Mouse (Mus musculus) neural tube, embryonic 12.5 days (tissue): ENCODE data around the gene Paxx. TPM values are rescaled to one million over a fixed set of nuclear protein-coding genes. Genes with fewer than 3 reads are reported as not detected.

Experiments
- ATAC-seq: fragments of 200-750 bp; cut with Nextera tagmentation; 2 replicates; pipeline ENCODE4 v1.8.0; 2017; ENCODE audit warnings: low read depth, mild to moderate bottlenecking, moderate TSS enrichment, moderate library complexity; ENCODE audit not compliant: low FRiP score
- H3K27ac ChIP-seq: fragments of 300-500 bp; sonication (generic); 2 replicates; pipeline ENCODE4 v1.5.1; 2016
- H3K27me3 ChIP-seq: fragments of 300-500 bp; sonication (generic); replicated peaks from 2 replicates; pipeline ENCODE4 v1.6.1; 2016; ENCODE audit warnings: mild to moderate bottlenecking
- H3K36me3 ChIP-seq: fragments of 300-500 bp; sonication (generic); 2 replicates; pipeline ENCODE4 v1.6.1; 2016; ENCODE audit warnings: mild to moderate bottlenecking
- H3K4me1 ChIP-seq: fragments of 300-500 bp; sonication (generic); 2 replicates; pipeline ENCODE4 v1.6.1; 2016
- H3K4me2 ChIP-seq: fragments of 300-500 bp; sonication (generic); replicated peaks from 2 replicates; pipeline ENCODE4 v1.6.1; 2016; ENCODE audit warnings: mild to moderate bottlenecking
- H3K4me3 ChIP-seq: fragments of 300-500 bp; sonication (generic); 2 replicates; pipeline ENCODE4 v1.5.1; 2016
- H3K9ac ChIP-seq: fragments of 300-500 bp; sonication (generic); 2 replicates; pipeline ENCODE4 v1.6.1; 2016; ENCODE audit warnings: mild to moderate bottlenecking
- H3K9me3 ChIP-seq: fragments of 300-500 bp; sonication (generic); 2 replicates; pipeline ENCODE4 v1.6.1; 2016; ENCODE audit warnings: mild to moderate bottlenecking
- WGBS: fragments of 180-500 bp; shearing (Covaris S2); methylation state at CpG from one replicate; pipeline ENCODE4 v1.1.7; 2016; 5-methylcytosine and 5-hydroxymethylcytosine counted together
- polyA plus RNA-seq: library from polyadenylated mRNA; unstranded; fragments of >200 nt; fragmentation: Nextera tagmentation; extraction: Ambion mirVana; gene quantifications from 2 replicates; pipeline ENCODE4 v1.2.1, GENCODE M21; 2016

The Paxx gene
- polyA plus RNA-seq: 49.5 and 52.5 TPM in 2 replicates

DNA sequence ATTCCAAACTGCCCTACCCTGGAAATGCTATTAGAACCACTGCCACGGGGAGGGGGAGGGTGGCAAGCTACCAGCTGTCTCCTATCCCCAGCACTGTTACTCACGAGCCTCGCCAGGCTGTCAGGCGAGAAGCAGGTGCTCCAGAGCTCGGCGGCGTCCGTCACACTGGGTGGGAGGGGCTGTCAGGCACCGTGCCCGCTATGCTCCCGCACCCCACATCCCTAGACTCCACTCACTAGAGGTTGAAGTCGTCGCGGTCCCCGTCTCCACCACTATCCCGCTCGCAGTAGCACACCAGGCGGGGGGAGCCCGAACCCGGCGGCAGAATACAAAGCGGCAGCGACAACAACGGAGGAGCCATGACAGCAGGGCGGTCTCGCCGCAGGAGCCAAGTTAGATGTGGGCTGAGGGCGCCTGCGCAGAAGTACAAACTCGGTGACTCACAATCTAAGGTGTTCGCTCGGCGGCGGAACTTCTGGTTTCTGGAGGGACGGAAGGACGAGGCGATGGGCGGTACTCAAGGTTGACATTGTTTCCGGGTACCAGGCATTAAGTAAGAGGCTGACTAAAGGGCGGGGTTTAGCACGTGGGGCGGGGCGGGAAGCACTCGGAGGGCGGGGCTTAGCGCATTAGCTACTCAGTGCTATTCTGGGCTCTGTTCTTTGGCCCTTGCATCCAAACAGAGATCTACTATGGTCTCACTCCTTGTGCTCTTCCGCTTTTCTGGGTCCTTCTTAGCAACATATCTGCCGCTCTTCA lies at the start of gene Paxx:
Gene Paxx, minus strand, starts transcription at position 544 of the 759 bp plus-strand sequence.
- ATAC-seq: peak; percentile 92
- Histone ChIP-seq H3K9me3 (no peaks in the 10 kb centered on the region), H3K4me1 (peaks cover 24% of the 10 kb centered on the region), H3K27ac (peak within 1 kb of the TSS; percentile 79), H3K27me3 (no peaks in the 10 kb centered on the region), H3K36me3 (peaks cover 16% of the 10 kb centered on the region), H3K9ac (peak within 1 kb of the TSS; percentile 66), H3K4me3 (peak within 1 kb of the TSS; percentile 57), H3K4me2 (peak within 1 kb of the TSS; percentile 85)
- under 1% methylated on average over 48 of the region's 48 CpGs for WGBS

DNA sequence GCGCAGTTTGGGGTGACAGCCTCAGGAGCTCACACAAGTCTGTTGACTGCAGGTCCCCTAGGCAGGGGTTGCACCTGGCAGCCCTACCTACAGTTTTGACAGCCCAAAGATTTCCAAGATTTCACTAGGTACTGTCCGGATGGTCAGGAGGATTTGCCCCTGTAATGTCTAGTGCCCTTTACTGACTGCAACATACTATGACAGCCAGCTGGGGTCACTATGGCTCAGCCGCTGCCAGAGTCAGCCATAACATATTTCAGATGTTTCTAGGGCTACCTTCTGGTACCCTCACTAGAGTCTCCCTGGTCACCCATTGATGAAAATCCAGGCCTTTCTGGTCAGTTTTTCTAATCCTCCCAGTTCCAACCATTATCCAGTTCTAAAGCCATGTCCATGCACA lies 49.0 kb upstream of the Paxx start:
- no peak overlapping the region for H3K4me2 ChIP-seq
- H3K9ac ChIP-seq: no peak overlapping the region
- 65% methylated on average over 3 of the region's 3 CpGs for WGBS
- H3K27me3 ChIP-seq: no peaks in the 10 kb centered on the region
- H3K27ac ChIP-seq: no peak overlapping the region
- H3K4me1 ChIP-seq: no peaks in the 10 kb centered on the region
- peaks cover 11% of the 10 kb centered on the region for H3K36me3 ChIP-seq
- H3K4me3 ChIP-seq: no peak overlapping the region
- ATAC-seq: no peak
- H3K9me3 ChIP-seq: no peaks in the 10 kb centered on the region

DNA sequence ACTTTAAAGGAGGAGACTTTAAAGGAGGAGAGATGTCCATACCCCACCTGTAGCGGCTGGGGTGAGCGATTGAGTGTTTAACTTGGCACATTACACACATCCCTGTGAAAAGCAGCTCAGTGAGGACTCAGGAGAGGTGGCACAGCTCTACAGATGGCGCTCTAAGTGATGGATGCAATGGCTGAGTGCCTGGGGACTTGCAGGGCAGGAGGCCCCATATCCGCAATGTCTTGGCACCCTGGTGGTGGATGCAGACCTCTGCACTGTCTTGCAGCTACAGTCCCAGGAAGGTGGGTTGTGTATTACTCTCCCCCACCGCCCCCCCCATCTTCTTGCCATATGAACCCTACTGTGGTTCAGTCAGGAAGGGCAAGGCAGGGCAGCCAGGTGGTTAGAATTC lies 46.1 kb upstream of the Paxx start:
- no peak overlapping the region for H3K9ac ChIP-seq
- WGBS: 31% methylated on average over 5 of the region's 5 CpGs
- H3K4me1 ChIP-seq: peaks cover 5% of the 10 kb centered on the region; the same call in 1 of the 2 replicates
- no peak overlapping the region for H3K27ac ChIP-seq
- peaks cover 33% of the 10 kb centered on the region for H3K36me3 ChIP-seq
- no peak overlapping the region for H3K4me3 ChIP-seq
- H3K9me3 ChIP-seq: no peaks in the 10 kb centered on the region
- no peaks in the 10 kb centered on the region for H3K27me3 ChIP-seq
- no peak overlapping the region for H3K4me2 ChIP-seq
- no peak for ATAC-seq

DNA sequence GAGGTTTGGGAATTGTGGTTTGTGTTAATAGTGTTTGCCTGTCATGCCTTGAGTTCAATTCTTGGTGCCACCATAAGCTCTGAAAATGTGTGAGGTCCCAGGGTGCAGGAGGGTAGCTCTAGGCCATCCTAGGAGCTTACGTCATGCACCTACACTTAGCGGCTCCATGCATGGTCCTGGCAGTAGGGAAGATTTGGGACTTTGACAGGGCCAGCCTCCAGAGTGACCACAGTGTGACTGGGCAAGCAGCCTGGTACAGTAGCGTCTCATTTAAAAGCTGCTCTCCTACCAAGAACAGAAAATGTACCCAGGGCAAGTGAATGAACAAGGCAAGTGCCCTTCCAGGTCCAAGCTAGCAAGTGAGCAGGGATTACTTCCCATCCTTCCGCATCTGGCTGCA lies 45.0 kb upstream of the Paxx start:
- WGBS: 97% methylated on average over 4 of the region's 4 CpGs
- Histone ChIP-seq H3K4me2 (no peak overlapping the region), H3K9me3 (no peaks in the 10 kb centered on the region), H3K27ac (no peak overlapping the region), H3K4me3 (no peak overlapping the region), H3K27me3 (no peaks in the 10 kb centered on the region), H3K4me1 (peaks cover 12% of the 10 kb centered on the region), H3K9ac (no peak overlapping the region), H3K36me3 (peaks cover 33% of the 10 kb centered on the region)
- no peak for ATAC-seq

DNA sequence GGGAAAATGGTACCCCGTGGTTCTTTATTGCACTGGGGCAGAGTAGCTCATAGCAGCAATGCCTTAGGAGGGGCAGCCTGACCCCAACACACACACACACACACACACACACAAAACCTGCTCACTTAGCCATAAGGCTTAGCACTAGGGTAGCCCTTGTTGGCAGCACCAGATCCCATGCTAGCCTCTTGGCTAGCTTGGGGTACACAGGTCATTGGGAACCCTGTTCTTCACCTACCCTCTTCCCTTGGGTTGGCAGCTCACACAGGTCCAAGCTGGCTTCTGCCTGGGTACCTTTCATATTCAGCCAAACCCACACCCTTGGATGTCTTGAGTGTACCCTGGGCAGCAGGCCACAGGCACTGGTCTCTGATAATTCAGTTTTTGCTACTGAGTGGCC lies 44.1 kb upstream of the Paxx start:
- no peak overlapping the region for H3K4me2 ChIP-seq
- H3K9ac ChIP-seq: no peak overlapping the region
- no peak overlapping the region for H3K4me3 ChIP-seq
- ATAC-seq: no peak
- no peak overlapping the region for H3K27ac ChIP-seq
- 83% methylated on average over 1 of the region's 1 CpGs for WGBS
- peaks cover 15% of the 10 kb centered on the region for H3K4me1 ChIP-seq
- H3K27me3 ChIP-seq: no peaks in the 10 kb centered on the region
- H3K36me3 ChIP-seq: peaks cover 33% of the 10 kb centered on the region
- H3K9me3 ChIP-seq: no peaks in the 10 kb centered on the region

DNA sequence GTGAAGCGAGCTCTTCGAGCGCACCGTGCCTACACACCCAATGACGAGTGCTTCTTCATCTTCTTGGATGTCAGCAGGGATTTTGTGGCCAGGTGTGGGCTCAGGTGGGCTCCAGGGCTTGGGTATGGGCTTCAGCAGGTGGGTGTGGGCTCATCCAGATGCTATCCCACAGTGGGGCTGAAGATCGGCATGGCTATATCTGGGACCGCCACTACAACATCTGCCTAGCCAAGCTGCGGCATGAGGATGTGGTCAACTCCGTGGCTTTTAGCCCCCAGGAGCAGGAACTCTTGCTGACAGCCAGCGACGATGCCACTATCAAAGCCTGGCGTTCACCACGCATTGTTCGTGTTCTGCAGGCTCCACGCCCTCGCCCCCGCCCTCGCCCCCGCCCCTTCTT lies 43.6 kb upstream of the Paxx start:
- Histone ChIP-seq H3K4me1 (peaks cover 15% of the 10 kb centered on the region), H3K4me3 (no peak overlapping the region), H3K27ac (no peak overlapping the region), H3K4me2 (no peak overlapping the region), H3K9me3 (no peaks in the 10 kb centered on the region), H3K27me3 (no peaks in the 10 kb centered on the region), H3K9ac (no peak overlapping the region), H3K36me3 (peaks cover 33% of the 10 kb centered on the region)
- 95% methylated on average over 19 of the region's 19 CpGs for WGBS
- no peak for ATAC-seq

DNA sequence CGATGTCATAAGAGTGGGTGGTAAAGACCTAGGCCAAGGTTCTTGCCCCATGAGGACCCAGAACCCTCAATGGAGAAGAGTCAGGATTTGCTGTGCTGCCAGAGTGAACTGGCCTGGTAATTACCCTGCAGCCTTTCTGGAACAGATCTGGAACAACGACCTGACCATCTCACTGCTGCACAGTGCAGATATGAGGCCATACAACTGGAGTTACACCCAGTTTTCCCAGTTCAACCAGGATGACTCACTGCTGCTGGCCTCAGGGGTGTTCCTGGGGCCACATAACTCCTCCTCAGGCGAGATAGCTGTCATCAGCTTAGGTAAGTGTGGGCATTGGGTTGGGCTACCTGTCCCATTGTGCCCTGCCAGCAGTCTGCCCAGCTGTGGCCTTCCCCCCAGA lies 41.8 kb upstream of the Paxx start:
- Histone ChIP-seq H3K4me1 (peaks cover 15% of the 10 kb centered on the region), H3K27ac (no peak overlapping the region), H3K9ac (no peak overlapping the region), H3K4me2 (no peak overlapping the region), H3K27me3 (no peaks in the 10 kb centered on the region), H3K9me3 (no peaks in the 10 kb centered on the region), H3K36me3 (peaks cover 33% of the 10 kb centered on the region), H3K4me3 (no peak overlapping the region)
- ATAC-seq: no peak
- 81% methylated on average over 3 of the region's 3 CpGs for WGBS

DNA sequence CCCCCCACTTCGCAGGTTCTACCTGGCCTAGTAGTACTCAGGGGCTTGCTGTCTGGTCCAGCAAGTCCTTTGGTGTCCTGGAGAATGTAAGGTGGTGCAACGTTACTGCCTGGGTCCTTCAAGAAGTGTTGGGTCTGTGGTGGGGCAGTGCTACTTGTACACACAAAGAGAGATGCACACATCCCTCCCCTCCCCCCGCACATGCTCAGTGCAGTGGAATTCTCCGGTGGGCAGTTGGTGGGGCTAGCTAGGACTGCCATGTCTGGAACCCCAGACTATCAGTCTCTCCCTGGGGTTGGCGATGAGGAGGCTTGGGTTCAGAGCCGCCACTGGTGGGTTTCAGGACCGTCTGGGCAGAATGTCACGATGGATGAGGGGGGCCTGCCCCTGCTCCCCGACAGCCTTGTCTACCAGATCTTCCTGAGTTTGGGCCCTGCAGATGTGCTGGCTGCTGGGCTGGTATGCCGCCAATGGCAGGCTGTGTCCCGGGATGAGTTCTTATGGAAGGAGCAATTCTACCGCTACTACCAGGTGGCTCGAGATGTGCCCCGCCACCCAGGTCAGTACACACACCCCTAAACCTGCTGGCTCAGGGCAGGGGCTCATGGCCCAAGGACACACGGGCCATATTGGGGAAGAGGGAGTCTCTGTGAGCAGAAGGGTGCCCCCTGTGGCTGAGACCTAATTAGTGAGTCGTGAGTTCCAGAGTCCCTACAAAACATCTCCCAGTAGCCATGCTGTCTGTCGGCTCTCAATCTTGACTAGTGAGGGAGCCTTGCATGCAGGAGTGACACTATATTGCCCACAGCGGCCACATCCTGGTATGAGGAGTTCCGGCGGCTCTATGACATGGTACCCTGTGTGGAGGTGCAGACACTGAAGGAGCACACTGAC lies 40.9 kb upstream of the Paxx start, which contains the start of gene C8g:
Gene C8g, minus strand, starts transcription at position 127 of the 894 bp plus-strand sequence.
- peak within 1 kb of the TSS; percentile 95 for H3K4me2 ChIP-seq
- H3K27me3 ChIP-seq: no peaks in the 10 kb centered on the region
- peaks cover 33% of the 10 kb centered on the region for H3K36me3 ChIP-seq
- ATAC-seq: no peak
- H3K4me1 ChIP-seq: peaks cover 15% of the 10 kb centered on the region
- 74% methylated on average over 20 of the region's 20 CpGs for WGBS
- peak within 1 kb of the TSS; percentile 93 for H3K9ac ChIP-seq
- H3K4me3 ChIP-seq: peak within 1 kb of the TSS; percentile 89
- H3K27ac ChIP-seq: no peak within 1 kb of the TSS
- no peaks in the 10 kb centered on the region for H3K9me3 ChIP-seq

DNA sequence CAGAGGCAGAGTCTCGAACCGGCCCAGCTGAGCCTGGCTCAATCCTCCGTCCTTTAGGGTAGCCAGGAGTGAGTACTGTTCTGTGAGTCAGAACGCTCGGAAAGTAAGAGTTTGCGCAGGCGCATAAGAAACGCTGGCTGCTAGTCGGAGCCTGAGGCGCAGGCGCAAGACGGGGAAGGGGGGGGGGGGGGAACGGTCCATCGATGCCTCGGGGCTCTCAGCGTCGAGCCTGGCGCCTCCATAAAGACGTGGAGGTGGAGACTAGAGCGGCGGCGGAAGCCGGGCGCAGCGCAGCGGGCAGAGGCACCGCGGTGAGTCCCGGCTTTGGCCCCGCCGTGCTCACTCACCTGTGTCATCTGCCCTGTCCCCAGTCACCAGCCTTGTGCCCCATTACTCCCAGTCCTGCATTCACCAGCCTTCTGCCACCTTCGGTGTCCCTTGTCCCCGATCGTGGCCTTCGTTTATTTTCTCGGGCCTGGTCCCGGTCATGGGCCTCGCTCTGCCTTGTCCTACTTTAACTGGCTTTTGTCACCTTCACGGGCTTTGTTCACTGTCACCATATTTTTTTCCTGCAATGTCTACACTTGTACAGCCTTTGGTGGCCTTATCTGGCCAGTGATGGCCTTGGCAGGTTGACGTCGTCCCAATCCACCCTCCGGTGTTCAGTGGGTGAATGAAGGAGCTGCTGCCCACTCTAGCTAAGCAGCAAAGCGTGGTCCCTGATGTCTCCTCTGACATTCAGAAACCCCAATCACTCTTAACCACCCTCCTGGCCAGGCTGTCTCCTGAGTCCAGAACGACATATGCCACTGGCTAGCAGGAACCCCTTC lies 39.9 kb upstream of the Paxx start, which contains the start of gene Fbxw5:
Gene Fbxw5, plus strand, starts transcription at position 175 of the 830 bp plus-strand sequence.
- ATAC-seq: peak; percentile 88
- WGBS: 2% methylated on average over 40 of the region's 44 CpGs

DNA sequence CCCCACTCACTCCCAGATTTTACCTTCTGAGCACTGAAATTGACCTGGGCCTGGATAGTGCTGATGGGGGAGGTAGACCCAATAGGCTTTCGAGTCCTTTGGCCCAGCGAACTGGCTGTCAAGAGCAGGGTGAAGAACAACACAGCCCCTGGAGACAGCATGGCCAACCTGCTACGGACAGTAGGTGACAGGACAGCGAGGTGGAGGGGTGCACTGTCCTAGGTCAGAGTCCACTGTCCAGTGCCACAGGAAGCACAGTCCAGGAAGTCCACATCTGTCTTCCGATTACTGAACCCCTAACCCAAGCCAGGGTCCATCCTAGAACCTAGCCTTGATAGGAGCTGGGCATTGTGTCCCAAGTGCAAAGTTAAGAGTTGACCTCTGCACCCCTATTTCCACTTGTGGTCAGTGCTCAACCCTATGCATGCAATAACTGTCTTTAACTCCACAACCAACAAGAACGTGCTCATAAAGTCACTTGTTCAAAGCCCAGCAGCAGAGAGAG lies 39.2 kb upstream of the Paxx start:
- ATAC-seq: peak; percentile 56
- WGBS: 67% methylated on average over 6 of the region's 6 CpGs
- Histone ChIP-seq H3K27me3 (no peaks in the 10 kb centered on the region), H3K36me3 (peaks cover 24% of the 10 kb centered on the region), H3K4me3 (peak overlapping the region; percentile 89), H3K9me3 (no peaks in the 10 kb centered on the region), H3K4me1 (peaks cover 15% of the 10 kb centered on the region), H3K4me2 (peak overlapping the region; percentile 95), H3K9ac (peak overlapping the region; percentile 29), H3K27ac (no peak overlapping the region)

More for the DNA sequence above, 39.9 kb upstream of the Paxx start, which contains the start of gene Fbxw5:
- H3K4me1 ChIP-seq: peaks cover 15% of the 10 kb centered on the region
- no peaks in the 10 kb centered on the region for H3K9me3 ChIP-seq
- H3K27ac ChIP-seq: no peak within 1 kb of the TSS
- peaks cover 29% of the 10 kb centered on the region for H3K36me3 ChIP-seq
- H3K4me3 ChIP-seq: peak within 1 kb of the TSS; percentile 89
- no peaks in the 10 kb centered on the region for H3K27me3 ChIP-seq
- peak within 1 kb of the TSS; percentile 93 for H3K9ac ChIP-seq
- H3K4me2 ChIP-seq: peak within 1 kb of the TSS; percentile 95

DNA sequence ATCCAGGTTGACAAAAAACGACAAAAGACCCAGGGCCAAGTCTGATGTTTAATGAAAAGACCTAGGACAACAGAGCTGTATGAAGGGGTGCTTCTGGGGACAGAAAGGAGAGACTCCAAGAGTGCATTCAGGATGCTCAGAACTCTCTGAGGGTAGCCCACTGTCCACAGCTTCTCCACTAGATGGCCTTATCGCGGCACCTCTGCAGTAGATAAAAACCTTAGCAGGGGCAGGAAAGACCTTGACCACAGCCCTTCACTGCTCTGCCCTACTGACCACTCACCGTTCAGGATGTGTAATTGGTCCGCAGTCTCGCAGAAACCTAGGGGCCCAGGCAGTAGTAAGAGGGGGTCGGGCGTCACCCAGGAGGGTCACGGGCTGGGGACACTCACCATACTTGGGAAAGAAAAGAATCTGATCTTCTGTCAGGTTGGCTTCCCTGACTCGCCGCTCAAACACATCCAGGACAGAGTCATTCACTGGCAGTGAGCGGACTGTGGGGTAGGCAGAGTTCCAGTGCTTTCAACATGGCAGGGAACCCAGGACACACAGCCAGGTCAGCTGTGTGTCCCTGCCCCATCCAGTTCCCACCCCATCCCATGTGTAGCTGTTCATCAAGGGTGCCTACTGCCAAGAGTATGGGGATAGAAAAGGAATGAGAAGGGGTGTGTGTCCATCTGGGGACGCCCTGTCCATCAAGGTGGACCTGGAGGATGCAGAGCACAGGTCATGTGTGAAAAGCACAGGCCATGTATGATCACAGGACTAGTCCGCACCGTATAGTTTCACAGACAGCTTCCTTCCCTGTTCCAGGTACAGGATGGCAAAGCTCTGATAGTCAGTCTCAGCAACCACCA lies 38.0 kb upstream of the Paxx start:
- ATAC-seq: no peak
- Histone ChIP-seq H3K36me3 (peaks cover 12% of the 10 kb centered on the region), H3K4me2 (no peak overlapping the region), H3K27me3 (no peaks in the 10 kb centered on the region), H3K9me3 (no peaks in the 10 kb centered on the region), H3K4me3 (no peak overlapping the region), H3K27ac (no peak overlapping the region), H3K9ac (no peak overlapping the region), H3K4me1 (peaks cover 15% of the 10 kb centered on the region)
- 72% methylated on average over 15 of the region's 15 CpGs for WGBS
